17 mouse cellular contexts compared by ENCODE assay signal in the genomic region with DNA sequence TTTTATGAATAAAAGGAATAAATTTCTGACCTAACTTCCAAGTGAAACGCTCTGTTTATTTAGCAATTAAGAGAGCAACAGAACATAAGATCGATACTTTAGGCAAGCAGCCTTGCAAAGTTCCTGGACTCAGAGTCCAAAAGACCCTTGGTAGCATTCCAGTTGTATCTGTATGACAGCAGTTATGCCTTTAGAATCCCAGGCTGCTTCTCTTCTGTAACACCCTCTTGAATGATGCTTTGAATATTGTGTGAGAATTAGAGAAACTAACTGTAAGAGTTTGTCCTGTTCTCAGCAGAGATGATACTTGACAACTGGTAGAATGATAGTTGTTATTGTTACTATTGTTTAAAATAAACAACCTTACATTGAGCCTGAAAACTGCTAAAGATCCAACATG.
A peak's percentile ranks its signal among the peaks of the same experiment; 100 is the strongest.
DNase-seq lines count a peak whose midpoint lies in the region; ATAC-seq and TF ChIP-seq lines count a peak whose summit lies in the region.
"Had no signal": no experiment of that assay in that cellular context is flagged by ENCODE, and none has a peak within 500 bp of the region (broad histone marks: within the 10 kb centered on the region; RNA-seq: fewer than 3 reads in every experiment).

No protein-coding gene starts in this region.

- H3K4me2 ChIP-seq in lung, embryonic 14.5 days = no peak overlapping the region
- no peak overlapping the region for H3K4me2 ChIP-seq in lung, postnatal 0 days (replicated peaks; ENCODE audit: low read depth, low read length)
- H3K4me2 ChIP-seq: embryonic facial prominence, embryonic 12.5 days; forebrain, embryonic 13.5 days; forebrain, embryonic 15.5 days had no signal

- no peak for TF ChIP-seq POLR2A in lung, adult 2 months (IDR thresholded peaks at IDR 0.05; ENCODE audit: borderline replicate concordance, extremely low read depth, low read depth, low read length)

- peaks cover 5% of the 10 kb centered on the region; the same call in 1 of the 2 replicates for H3K4me1 ChIP-seq in lung, embryonic 14.5 days (ENCODE audit: insufficient read depth)
- no peaks in the 10 kb centered on the region; the same call in 1 of the 2 replicates for H3K4me1 ChIP-seq in lung, postnatal 0 days (ENCODE audit: insufficient read depth, low read depth, low read length)
- no peaks in the 10 kb centered on the region; the same call in 1 of the 2 replicates for H3K4me1 ChIP-seq in lung, adult 2 months (ENCODE audit: control insufficient read depth, insufficient read depth, low read length)
- H3K4me1 ChIP-seq: forebrain, embryonic 13.5 days; forebrain, embryonic 15.5 days had no signal

- intact Hi-C loops in left cerebral cortex, postnatal 14 days (cut with DNase I) = no loop called here

- no peak for ATAC-seq in lung, embryonic 14.5 days (ENCODE audit: insufficient read depth)
- no peak for ATAC-seq in lung, postnatal 0 days
- ATAC-seq: forebrain, embryonic 13.5 days; forebrain, embryonic 15.5 days had no signal

- peaks cover 7% of the 10 kb centered on the region for H3K9me3 ChIP-seq in lung, embryonic 14.5 days (ENCODE audit: low read depth, low read length)
- no peaks in the 10 kb centered on the region for H3K9me3 ChIP-seq in lung, postnatal 0 days (ENCODE audit: low read length)
- H3K9me3 ChIP-seq: embryonic facial prominence, embryonic 10.5 days; embryonic facial prominence, embryonic 12.5 days; forebrain, embryonic 13.5 days; forebrain, embryonic 15.5 days had no signal

- TF ChIP-seq CTCF in lung, embryonic 14.5 days (IDR thresholded peaks at IDR 0.05; ENCODE audit: low read depth) = no peak
- no peak for TF ChIP-seq CTCF in lung, postnatal 0 days (IDR thresholded peaks at IDR 0.05)
- no peak for TF ChIP-seq CTCF in lung, adult 2 months (IDR thresholded peaks at IDR 0.05; ENCODE audit: insufficient read depth, low read length)

- H3K79me2 ChIP-seq in macrophage (ENCODE audit: inconsistent target) = no peaks in the 10 kb centered on the region

- peak; percentile 88 for DNase-seq in lung, embryonic 14.5 days
- no peak for DNase-seq in lung, adult 18-20 months
- DNase-seq in lung, postnatal 0 days (ENCODE audit: low spot score) = peak; percentile 55
- no peak for DNase-seq in lung, adult 2 months
- DNase-seq in left cerebral cortex, postnatal 14 days (ENCODE audit: low spot score in 2 of 2) = no peak
- DNase-seq: adrenal gland, adult 2 months; adrenal gland, postnatal 10 days; adrenal gland, postnatal 25 days; cerebellum, adult 11-12 months; cerebellum, adult 2 months; cerebellum, adult 9-10 months; cerebellum, postnatal 25 days had no signal

- no peaks in the 10 kb centered on the region for H3K27me3 ChIP-seq in lung, embryonic 14.5 days (ENCODE audit: insufficient read depth, low read length)
- no peaks in the 10 kb centered on the region for H3K27me3 ChIP-seq in lung, postnatal 0 days (replicated peaks; ENCODE audit: insufficient read depth, low read length)
- H3K27me3 ChIP-seq: embryonic facial prominence, embryonic 12.5 days; forebrain, embryonic 13.5 days; forebrain, embryonic 15.5 days had no signal

- TF ChIP-seq EP300 in lung, postnatal 0 days (IDR thresholded peaks at IDR 0.05) = no peak

- peak overlapping the region; percentile 8; the same call in 1 of the 2 replicates for H3K27ac ChIP-seq in lung, embryonic 14.5 days (ENCODE audit: low read depth)
- H3K27ac ChIP-seq in lung, postnatal 0 days (ENCODE audit: low read length) = no peak overlapping the region
- peak overlapping the region; percentile 85 for H3K27ac ChIP-seq in macrophage
- H3K27ac ChIP-seq: embryonic facial prominence, embryonic 10.5 days; embryonic facial prominence, embryonic 12.5 days; forebrain, embryonic 13.5 days; forebrain, embryonic 15.5 days had no signal

- 33% methylated on average over 2 of the region's 2 CpGs for WGBS in lung, embryonic 14.5 days
- WGBS in lung, postnatal 0 days = 34% methylated on average over 2 of the region's 2 CpGs
- WGBS in lung, adult 2 months = 67% methylated on average over 2 of the region's 2 CpGs
- WGBS in macrophage (ENCODE audit: missing documents) = 97% methylated on average over 2 of the region's 2 CpGs

- no peaks in the 10 kb centered on the region for H3K36me3 ChIP-seq in lung, embryonic 14.5 days (ENCODE audit: insufficient read depth)
- H3K36me3 ChIP-seq in lung, postnatal 0 days (ENCODE audit: insufficient read depth, low read length) = no peaks in the 10 kb centered on the region
- H3K36me3 ChIP-seq in macrophage (ENCODE audit: inconsistent target) = no peaks in the 10 kb centered on the region
- H3K36me3 ChIP-seq: embryonic facial prominence, embryonic 10.5 days; embryonic facial prominence, embryonic 12.5 days; forebrain, embryonic 15.5 days had no signal

- no peak overlapping the region for H3K4me3 ChIP-seq in lung, embryonic 14.5 days (ENCODE audit: low read depth, low read length)
- H3K4me3 ChIP-seq in lung, postnatal 0 days (ENCODE audit: low read depth, low read length) = no peak overlapping the region
- no peak overlapping the region for H3K4me3 ChIP-seq in lung, adult 2 months (replicated peaks; ENCODE audit: extremely low read depth, low read depth, low read length)
- H3K4me3 ChIP-seq in macrophage (ENCODE audit: inconsistent target) = no peak overlapping the region
- H3K4me3 ChIP-seq: embryonic facial prominence, embryonic 10.5 days; embryonic facial prominence, embryonic 12.5 days; forebrain, embryonic 13.5 days; forebrain, embryonic 15.5 days had no signal

- H3K9ac ChIP-seq in lung, embryonic 14.5 days = no peak overlapping the region
- no peak overlapping the region for H3K9ac ChIP-seq in lung, postnatal 0 days (replicated peaks; ENCODE audit: low read depth)
- H3K9ac ChIP-seq: embryonic facial prominence, embryonic 12.5 days; forebrain, embryonic 13.5 days; forebrain, embryonic 15.5 days had no signal

Comparison
In these comparisons a context has a peak if more than half of its experiments do, and no peak if none do; other contexts are left out.
1. DNase-seq: peak in lung, embryonic 14.5 days (single experiment) and lung, postnatal 0 days (single experiment); none in lung, adult 18-20 months (0 of 2), lung, adult 2 months (single experiment) and left cerebral cortex, postnatal 14 days (0 of 2).